Mouse (Mus musculus) heart, adult 9 months (tissue): ENCODE results near the gene Gm12248.
A peak's percentile ranks its signal among the peaks of the same experiment; 100 is the strongest.

ENCODE experiments used
- DNase-seq, 2 experiments: peaks; one replicate each; pipeline ENCODE4 v3.0.0; 2022; ENCODE audit warnings: low spot score in 2 of 2

The Gm12248 gene

GRCm38 (mm10) chr11:58093021-58093528 lies at the start of gene Gm12248:
Gene Gm12248, minus strand, starts transcription at chr11:58093134.
- DNase-seq: peak; percentile 54 to 68

DNA sequence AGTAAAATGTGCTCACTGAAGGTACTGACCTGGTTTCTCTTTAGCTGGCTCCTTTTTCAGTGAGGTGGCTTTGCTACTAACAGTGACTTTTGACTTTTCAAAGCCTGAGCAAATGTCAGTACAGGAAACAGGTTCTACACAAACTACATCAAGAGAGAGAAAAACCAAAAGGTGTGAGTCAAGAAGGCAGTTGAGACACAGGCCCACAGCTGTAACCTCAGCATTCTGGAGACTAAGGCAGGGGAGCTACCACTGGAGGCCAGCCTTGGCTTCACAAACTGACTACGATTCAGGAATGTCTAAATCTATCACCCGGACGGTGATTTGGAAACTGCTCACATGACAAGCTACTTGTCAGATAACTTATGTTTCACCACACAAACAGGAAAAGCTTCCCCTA lies 46.5 kb upstream of the Gm12248 start:
- no peak for DNase-seq

DNA sequence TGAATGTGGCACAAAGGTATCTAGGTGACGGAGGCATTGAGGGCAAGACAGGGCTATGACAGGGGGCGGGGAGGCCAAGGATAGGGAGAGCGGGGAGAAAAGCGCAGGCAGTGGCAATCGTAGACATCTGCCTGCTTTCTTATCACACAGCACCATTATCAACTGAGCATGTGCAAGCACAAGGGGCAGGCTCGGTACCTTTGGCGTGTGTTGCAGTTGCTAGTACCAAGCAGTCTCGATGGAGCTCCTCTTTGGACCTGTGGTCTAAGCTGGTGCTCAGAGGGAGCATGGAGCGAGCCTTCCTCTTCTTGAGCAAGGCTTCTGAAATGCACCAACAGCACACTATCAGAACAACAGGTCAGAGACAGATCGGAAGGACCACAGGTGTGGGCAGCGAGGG lies 45.9 kb upstream of the Gm12248 start:
- DNase-seq: no peak

- no peak for DNase-seq
Measured at GRCm38 (mm10) chr11:58136677-58137076, 43.7 kb upstream of the Gm12248 start.

DNA sequence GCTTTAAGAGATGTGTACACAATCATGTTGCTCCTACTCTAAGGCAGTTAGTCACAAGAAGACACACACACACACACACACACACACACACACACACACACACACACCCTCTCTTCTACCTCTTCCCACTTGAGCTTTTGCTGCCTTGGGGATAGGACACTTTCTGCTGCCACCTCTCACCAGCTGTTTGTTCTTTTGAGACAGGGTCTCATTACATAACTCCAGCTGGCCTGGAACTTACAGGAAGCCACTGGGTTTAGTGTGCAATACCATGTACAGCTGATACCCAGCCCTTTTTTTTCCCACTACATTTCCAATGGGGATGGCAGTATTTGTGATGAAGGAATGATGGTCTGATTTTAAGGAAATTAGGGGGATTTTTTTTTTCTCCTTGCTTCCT lies 42.4 kb upstream of the Gm12248 start:
- no peak for DNase-seq

DNA sequence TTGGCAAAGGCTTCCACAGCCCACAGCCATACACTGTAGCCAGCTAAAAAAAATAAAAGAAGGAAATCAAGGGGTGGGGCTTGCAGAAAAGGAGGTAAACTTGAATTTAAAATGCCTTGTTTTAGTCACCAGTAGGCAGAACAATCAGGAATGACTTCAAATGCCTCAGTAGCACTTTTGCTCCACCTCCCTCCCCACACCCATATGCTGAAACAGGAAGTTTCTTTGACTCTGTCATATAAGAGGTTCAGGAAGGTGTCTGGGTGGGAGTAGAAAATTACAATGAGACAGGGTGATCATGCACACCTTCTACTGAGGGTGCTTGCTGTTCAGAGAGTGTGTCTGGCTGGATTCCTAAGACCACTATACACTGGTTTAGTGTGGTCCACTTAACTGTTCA lies 41.9 kb upstream of the Gm12248 start:
- no peak for DNase-seq

GRCm38 (mm10) chr11:58132026-58132425 lies 39.1 kb upstream of the Gm12248 start:
- no peak for DNase-seq

- DNase-seq: no peak
Measured at GRCm38 (mm10) chr11:58129302-58129843, 36.4 kb upstream of the Gm12248 start.

DNA sequence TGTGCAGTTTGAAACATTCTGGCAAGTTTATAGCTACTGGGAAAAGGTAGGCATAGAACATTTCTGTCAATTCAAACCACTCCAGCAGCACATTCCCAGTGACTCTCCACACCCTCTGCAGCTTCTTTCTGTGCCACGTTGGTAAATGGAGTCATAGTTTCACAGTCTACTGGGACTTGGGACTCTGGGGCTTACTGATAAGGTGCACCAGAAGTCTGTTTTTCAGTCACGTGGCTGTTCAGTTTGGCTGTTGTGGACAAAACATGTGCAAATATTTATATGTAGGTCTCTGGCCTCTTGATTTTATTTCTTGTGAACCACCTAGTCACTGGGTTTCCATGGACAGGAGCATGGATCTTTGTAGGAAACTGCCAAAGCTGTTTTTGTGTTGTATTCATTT lies 34.6 kb upstream of the Gm12248 start:
- DNase-seq: no peak

- peak; percentile 51 to 69 for DNase-seq
Measured at GRCm38 (mm10) chr11:58126397-58127160, 33.6 kb upstream of the Gm12248 start.

- DNase-seq: no peak
Measured at GRCm38 (mm10) chr11:58125021-58125420, 32.1 kb upstream of the Gm12248 start.

GRCm38 (mm10) chr11:58123711-58124110 lies 30.8 kb upstream of the Gm12248 start:
- DNase-seq: no peak

DNA sequence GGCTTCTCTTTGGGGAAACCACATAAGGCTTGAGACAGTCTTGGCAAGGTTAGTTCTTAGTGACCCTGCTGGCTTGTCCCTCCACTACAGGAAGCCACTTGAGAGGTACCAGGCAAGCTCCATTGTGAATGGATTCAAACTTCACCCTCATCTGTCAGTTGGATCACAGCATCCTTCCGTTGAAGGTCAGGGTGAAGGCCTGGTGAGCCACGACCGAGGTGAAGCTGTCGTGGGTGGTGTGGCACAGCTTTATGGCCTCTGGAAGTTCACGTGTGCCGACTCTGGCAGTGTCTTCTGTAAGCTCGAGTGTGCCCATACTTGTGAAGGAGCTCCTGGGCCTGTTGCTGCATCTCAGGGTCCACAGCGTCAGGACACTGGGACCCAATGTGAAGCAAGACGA lies 28.4 kb upstream of the Gm12248 start:
- no peak for DNase-seq

- no peak for DNase-seq
Measured at GRCm38 (mm10) chr11:58120655-58121054, 27.7 kb upstream of the Gm12248 start.

DNA sequence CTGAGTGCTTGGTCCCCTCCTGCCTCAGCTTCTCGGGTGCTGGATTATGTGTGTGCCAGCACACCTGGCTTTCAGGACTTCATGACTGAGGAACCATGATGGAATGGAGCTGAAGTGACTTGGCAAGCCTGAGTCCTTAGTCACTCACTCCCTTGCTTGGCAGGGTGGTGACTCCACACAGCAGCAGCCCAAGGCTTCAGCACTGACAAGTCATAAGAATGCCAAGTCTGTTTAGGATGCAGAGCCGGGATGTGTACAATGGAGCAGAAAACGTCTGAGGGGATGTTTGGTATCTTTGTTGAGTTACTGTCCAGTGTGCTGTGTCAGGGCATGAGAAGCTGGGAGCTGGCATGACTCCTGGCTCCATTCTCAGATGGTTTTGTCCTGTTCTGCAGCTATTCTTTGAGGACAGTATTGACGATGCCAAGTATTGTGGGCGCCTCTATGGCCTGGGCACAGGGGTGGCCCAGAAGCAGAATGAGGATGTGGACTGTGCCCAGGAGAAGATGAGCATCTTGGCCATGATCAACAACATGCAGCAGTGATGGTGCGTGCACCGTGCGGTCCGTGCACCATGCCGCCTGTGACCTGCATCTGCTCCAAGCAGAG lies 24.2 kb upstream of the Gm12248 start:
- DNase-seq: no peak

GRCm38 (mm10) chr11:58116560-58116959 lies 23.6 kb upstream of the Gm12248 start:
- no peak for DNase-seq

- no peak for DNase-seq
Measured at GRCm38 (mm10) chr11:58107664-58108337, 14.9 kb upstream of the Gm12248 start.

GRCm38 (mm10) chr11:58107009-58107408 lies 14.1 kb upstream of the Gm12248 start:
- DNase-seq: no peak

GRCm38 (mm10) chr11:58104351-58104791 lies 11.4 kb upstream of the Gm12248 start:
- DNase-seq: no peak

GRCm38 (mm10) chr11:58103697-58104306 lies 10.9 kb upstream of the Gm12248 start, which contains the start of gene Cnot8:
Gene Cnot8, plus strand, starts transcription at chr11:58104153.
- peak; percentile 99 for DNase-seq

DNA sequence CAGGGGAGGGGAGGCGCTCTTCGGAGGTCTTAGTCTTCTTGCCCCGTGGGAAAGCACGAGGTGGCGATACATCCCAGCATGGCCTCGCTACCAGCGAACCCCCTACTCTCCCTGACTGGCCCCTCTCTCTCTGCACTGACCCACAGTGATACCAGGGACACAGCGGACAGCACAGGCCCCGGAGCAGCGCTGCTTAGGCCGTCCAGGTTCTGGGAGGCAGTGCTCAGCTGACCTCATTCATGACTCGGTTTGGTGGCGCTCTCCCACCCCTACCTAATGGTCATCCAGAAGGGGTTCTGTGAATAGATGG lies 10.4 kb upstream of the Gm12248 start:
- peak in 1 of 2 experiments; percentile 35 for DNase-seq
